Mouse (Mus musculus): ENCODE measurements around the gene Il17rb.

The Il17rb gene

DNA sequence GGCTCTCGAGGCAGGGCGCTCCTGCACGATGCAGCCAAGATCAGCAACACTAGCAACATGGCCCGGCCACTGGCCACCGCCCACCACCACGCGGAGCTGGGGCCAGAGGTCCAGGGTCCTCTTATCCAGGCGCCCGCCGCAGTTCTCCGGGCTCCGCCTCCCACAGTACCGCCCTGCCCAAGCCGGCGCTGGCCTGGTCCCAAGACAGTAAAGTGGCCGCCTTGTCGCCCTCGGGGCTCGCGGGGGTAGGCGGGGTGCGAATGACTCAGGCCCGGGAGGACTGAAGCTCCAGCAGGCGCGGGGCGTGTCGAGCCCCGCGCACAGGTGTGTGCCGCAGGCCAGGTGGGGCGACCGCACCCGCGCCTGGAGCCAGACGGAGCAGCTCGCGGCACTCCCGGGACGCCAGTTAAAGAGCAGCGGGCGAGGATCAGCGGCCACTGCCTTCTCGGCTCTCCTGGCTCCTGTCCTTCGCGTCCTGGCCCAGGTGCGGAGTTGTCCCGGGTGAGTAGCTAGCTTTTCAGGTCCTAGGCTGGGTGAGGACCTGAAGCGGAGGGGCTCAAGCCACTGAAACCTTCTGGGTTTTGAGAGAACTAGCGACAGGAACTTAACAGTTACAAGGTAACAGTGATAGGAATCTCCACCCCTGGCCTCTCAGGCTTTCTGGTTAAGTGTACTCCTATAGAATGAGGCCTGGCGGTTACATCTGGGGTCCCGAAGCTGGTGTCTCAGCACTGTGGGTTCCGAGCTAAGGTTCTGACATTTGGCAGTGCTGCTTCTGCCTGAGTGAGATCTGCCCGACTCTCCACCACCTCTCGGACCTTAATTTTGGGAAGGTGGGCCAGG is at the start of gene Il17rb, which contains the start of gene Chdh:
Il17rb (minus strand) TSS at position 164 of the 843 bp plus-strand sequence.
Chdh (plus strand) TSS at position 291 of the 843 bp plus-strand sequence.
- peak; percentile 46 for DNase-seq (ENCODE audit: low spot score)

GRCm38 (mm10) chr14:30056031-30056766 is 47.5 kb upstream of the Il17rb start:
- DNase-seq (ENCODE audit: low spot score), result no peak

DNA sequence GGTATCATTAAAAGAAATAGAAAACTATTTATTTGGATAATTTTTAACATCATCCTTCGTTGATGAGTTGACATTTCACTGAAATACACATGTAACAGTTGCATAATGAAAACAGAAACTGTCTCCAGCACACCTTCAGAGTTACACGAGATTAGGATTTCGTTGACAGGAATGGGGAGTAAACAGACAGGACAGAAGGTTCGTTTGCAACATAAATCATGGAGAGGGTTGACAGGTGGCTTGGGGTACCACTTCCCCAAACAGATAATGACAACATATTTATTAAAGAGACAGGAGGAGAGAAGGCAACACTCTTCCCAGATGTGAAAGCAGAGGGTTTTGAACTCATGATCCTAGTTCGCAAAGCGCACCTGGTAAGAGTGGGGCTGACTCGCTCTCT is 46.2 kb upstream of the Il17rb start:
- DNase-seq (ENCODE audit: low spot score), result no peak

DNA sequence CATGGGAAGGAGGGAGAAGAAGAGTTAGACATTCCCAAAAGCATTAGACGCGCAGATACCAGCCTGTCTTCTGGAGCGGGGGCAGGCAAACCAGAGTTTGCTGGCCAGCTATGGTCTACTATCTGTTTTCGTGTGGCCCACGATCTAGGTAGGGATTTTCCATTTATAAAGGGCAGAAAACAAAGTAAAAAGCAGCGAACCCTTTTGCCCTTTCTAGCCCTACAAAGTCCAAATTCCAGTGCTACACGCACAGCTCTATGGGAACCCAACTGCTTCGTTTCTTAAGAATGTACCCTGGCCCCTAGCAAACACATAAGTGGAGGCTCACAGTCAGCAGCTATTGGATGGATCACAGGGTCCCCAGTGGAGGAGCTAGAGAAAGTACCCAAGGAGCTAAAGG is 41.6 kb upstream of the Il17rb start:
- DNase-seq (ENCODE audit: low spot score), result no peak

- DNase-seq (ENCODE audit: low spot score), result no peak
Observed at GRCm38 (mm10) chr14:30048049-30048448, 39.4 kb upstream of the Il17rb start.

- no peak for DNase-seq (ENCODE audit: low spot score)
Observed at GRCm38 (mm10) chr14:30046976-30047375, 38.3 kb upstream of the Il17rb start.

DNA sequence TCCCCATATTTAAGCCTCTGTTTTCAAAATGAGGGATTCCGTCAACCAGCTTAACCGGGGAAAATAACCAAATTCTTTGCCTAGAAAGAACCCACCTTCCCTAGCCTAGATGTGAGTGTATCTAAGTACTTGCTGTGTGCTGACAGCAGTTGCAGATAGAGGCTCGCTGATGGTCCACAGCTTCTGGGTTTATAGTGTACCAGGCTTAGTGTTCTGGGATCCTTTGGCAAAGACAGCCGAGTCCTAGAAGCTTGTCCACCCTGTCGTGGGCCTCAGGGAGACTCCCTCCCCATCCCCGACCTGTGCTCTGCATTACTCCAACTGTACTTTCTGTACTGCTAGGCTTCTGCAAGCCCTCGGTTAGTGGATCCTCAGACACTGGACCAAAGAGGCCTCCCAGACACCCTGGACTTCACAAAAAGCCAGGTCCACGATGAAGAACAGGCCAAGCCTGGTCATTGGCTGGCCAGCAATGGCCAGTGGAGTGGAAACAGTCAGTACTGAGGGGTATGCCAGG is 37.1 kb upstream of the Il17rb start:
- no peak for DNase-seq (ENCODE audit: low spot score)

DNA sequence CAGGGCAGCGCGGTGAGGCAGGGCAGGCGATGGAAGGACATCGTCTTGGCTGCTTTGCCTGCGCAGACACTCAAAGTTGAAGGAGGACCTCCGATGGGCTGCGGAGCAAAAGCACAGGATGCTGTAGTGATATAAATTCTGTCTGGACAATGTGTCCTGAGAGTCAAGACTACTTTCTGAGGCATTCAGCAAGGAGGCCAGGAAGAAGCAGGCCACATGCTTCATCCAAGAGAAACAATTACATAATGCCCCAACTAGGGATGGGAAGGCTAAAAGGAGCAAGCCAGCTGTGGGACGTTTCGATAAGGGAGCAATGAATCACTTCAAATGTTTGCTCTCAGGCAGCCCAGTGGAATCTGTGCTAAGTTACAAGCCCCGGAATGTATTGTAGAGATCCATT is 36.5 kb upstream of the Il17rb start:
- DNase-seq (ENCODE audit: low spot score), result no peak

DNA sequence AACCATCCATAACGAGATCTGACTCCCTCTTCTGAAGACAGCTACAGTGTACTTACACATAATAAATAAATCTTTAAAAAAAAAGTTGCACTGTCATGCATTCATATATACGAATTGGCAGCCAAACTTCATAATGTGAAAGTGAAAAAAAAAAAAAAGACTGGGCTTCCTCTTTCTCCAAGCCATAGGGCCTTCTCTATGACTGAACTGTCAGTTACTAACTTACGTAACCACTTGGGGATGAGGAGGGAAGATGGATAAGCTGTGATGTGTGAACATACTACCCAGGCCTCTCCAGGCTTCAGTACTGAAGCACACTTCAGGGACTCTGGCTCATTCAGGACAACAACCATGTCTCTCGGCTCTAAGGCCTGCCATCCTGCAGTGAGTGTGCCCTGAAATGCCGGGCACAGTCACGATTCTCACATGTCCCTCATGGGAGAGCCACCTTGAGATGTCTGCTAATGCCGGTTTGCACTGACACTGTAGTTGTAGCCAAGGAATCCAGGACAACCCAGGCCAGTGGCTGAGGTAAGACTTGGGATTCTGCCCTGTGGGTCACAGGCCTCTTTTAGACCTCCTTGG is 34.8 kb upstream of the Il17rb start:
- no peak for DNase-seq (ENCODE audit: low spot score)

DNA sequence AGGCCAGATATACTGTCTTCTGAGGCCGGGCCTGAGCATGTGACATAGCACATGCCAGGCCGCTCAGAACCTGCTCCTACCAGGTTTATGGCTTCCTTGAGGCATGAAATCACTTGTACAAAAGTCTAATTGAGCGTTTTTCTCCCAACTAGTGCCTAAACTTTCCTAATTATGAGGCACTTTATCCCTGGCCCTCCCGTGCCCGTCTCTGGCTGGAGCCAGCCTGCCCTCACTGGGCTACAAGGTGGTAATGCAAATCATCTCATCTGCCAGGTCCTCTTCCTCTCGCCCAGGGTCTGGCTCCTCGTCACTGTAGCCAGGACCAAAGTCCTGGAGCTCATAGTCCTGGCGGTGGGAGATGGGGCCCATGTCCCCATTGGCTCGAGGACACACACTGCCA is 33.1 kb upstream of the Il17rb start:
- no peak for DNase-seq (ENCODE audit: low spot score)

GRCm38 (mm10) chr14:30039413-30039812 is 30.7 kb upstream of the Il17rb start:
- DNase-seq (ENCODE audit: low spot score), result no peak

DNA sequence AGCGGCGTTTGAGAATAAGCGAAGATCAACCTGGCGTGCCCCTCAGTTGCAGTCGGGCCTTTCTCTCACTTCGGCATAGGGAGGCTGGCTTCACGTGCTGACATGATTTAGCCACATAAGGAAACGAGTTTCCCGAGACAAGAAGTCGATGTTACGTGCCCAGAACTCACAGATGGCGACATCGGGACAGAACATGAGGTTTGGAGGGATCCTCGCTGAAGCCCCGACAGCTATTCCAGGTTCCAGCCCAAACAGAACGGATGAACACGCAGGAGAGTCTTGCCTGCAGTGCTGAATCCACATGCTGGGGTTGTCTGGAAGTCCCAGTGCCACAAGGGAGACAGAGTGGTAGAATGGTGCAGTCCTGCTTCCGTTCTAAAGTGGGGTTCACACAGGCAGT is 29.7 kb upstream of the Il17rb start:
- DNase-seq (ENCODE audit: low spot score), result no peak

DNA sequence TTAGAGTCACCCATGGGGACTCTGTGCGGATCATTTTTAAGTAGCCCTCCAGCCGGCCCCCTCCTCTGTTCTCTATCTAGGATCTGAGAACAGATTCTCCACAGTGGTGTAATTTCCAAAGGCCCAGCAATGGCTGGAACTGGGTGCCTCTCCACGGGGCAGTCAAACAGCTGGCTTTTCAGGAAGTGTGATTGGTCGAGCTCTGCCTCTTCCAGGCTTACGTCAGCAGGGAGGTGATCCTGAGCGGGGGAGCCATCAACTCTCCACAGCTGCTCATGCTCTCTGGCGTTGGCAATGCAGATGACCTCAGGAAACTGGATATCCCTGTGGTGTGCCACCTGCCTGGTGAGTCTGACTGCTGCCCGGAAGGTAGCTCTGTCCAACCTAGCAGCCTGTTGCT is 24.7 kb upstream of the Il17rb start:
- DNase-seq (ENCODE audit: low spot score), result no peak

DNA sequence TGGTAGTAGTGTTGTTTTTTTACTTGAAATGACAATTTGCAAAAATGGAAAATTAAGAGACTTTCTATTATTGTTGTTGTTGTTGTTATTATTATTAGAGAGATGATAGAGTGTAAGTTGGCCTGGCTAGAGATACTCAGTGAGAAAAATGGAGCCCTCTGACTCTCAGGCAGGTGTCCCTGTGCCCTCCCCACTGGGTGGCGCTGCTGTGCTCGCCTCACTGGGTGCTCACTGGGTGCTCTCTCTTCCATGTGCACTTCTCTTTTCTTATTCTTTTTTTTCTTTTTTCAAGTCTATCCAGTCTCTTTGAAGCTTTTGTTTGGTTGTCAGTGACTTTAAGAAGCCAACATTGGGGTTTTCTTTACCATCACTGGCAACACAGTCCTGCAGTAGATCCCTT is 18.7 kb upstream of the Il17rb start:
- no peak for DNase-seq (ENCODE audit: low spot score)

DNA sequence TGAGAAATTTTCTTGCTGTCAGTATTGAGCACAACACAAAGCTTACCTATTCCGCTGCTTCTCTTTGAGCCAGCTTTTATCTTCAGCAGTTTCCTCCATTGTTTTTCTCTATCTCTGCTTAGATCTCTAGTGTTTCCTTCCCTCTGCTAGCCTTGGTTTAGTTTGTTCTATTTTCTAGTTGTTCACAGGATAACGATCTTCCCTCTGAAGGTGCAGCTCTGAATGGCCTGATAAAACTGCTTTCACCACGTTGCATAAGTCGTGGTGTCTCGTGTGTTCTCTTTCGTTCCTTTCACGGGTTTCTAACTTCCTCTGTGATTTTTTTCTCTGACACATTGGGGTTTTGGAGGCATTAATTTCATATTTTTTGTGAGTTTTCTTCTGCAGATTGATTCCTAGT is 15.7 kb upstream of the Il17rb start:
- no peak for DNase-seq (ENCODE audit: low spot score)

DNA sequence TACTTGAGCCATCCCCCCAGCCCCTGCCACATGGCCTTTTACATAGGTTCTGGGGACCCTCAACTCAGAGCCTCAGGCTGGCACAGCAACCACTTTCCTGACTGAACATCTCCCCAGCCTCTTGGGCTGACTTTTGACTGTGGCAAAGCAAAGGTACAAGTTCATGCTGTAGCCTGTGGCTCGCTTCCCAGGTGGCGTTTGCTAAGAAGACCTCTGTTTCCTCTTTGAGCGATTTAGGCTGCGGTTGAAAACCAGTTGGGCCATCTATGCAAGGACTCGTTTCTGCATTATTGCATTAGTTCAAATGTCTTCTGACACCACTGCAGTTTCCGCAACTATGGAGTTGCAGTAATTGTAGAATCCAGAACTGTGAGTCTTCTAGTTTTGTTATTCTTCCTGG is 13.8 kb upstream of the Il17rb start:
- no peak for DNase-seq (ENCODE audit: low spot score)

- no peak for DNase-seq (ENCODE audit: low spot score)
Observed at GRCm38 (mm10) chr14:30019792-30020575, 11.3 kb upstream of the Il17rb start.

DNA sequence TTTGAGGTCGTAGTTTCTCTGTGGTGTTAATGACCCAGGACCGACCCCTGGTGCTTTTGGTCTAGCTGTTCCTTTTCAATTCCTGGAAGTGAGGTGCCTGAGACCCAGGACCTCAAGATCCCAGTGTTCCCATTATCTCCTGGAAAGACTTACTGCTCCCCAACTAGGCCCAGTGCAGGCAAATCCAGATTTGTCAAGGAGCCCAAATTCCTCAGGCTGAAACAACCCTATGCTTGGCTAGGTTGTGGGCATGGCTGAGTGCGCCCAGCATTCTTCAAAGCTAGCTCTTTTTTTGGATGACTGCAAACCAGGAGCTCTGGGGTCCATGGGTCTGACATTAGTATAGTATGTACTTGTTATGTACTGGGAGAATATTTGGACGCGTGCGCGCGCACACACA is 10.7 kb upstream of the Il17rb start:
- DNase-seq (ENCODE audit: low spot score), result no peak

- no peak for DNase-seq (ENCODE audit: low spot score)
Observed at GRCm38 (mm10) chr14:30018846-30019245, 10.2 kb upstream of the Il17rb start.

DNA sequence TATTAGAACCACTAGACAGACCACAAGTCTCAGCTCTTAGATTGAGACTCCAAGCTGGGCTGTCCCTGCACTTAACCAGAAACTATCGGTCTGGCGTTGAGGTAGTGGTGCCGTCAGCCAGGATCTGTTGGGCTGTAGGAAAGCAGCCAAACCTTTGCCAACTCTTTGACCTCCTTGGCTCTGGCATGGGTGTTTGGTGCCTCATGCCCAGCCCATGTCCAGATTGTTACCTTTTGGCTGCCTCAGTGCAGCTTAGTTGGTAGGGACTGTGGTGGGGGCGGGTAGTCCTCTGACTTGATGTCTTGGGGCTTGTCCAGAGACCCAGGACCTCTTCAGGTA is 9.7 kb upstream of the Il17rb start:
- no peak for DNase-seq (ENCODE audit: low spot score)

DNA sequence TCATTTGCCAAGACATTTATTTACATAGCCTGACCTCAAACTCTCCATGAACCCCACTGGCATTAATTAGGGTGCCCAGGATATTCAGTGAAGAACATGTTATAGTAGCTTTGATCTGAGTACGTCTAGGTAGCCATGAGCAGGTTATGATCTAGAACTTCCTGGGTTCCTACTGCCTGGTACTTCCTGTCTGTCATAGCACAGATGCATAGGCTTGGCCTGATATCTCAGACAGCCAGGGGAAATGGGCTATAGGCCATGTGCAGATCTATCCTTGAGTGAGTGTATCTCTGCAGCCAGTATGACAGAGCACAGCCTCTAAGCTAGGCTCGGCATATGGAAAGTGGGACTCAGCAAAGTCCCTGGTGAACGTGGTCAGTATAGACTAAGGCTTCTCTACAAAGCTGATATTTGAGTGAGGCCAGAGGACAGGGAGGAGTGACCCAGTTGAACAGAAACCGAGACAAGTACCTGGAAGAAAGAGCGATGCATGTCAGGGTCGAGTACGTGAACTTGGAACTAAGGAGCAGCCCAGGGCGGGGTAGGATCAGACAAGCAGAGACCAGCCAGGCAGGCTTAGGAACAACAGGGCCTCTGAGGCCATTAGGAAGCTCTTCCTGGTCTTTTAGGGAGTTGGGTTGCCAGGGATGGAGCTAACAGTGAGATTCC is 9.2 kb upstream of the Il17rb start:
- DNase-seq (ENCODE audit: low spot score), result no peak

GRCm38 (mm10) chr14:30016666-30017065 is 8.0 kb upstream of the Il17rb start:
- DNase-seq (ENCODE audit: low spot score), result no peak
